Mouse (Mus musculus): ENCODE measurements around the gene Rsbn1l.
"Not testable (repeated sequence)": the region's sequence is repeated elsewhere in the genome, so short reads cannot be mapped to it uniquely, and the experiment has no call there.

The Rsbn1l gene

GRCm38 (mm10) chr5:20950516-20950854 lies 5.7 kb downstream of the Rsbn1l start:
- no peak for DNase-seq (ENCODE audit: low spot score)

GRCm38 (mm10) chr5:20950093-20950492 lies 6.1 kb downstream of the Rsbn1l start:
- DNase-seq (ENCODE audit: low spot score), result no peak

- DNase-seq (ENCODE audit: low spot score), result no peak
Observed at GRCm38 (mm10) chr5:20946906-20947305, 9.3 kb downstream of the Rsbn1l start.

- DNase-seq (ENCODE audit: low spot score), result no peak
Observed at GRCm38 (mm10) chr5:20944961-20945748, 11.0 kb downstream of the Rsbn1l start.

GRCm38 (mm10) chr5:20943791-20944190 lies 12.4 kb downstream of the Rsbn1l start:
- not testable (repeated sequence) for DNase-seq (ENCODE audit: low spot score)

- no peak for DNase-seq (ENCODE audit: low spot score)
Observed at GRCm38 (mm10) chr5:20942523-20942922, 13.7 kb downstream of the Rsbn1l start.

- DNase-seq (ENCODE audit: low spot score), result no peak
Observed at GRCm38 (mm10) chr5:20941205-20941604, 15.0 kb downstream of the Rsbn1l start.

GRCm38 (mm10) chr5:20940696-20941095 lies 15.5 kb downstream of the Rsbn1l start:
- DNase-seq (ENCODE audit: low spot score), result no peak

- DNase-seq (ENCODE audit: low spot score), result no peak
Observed at GRCm38 (mm10) chr5:20940040-20940571, 16.1 kb downstream of the Rsbn1l start.

- DNase-seq (ENCODE audit: low spot score), result no peak
Observed at GRCm38 (mm10) chr5:20938523-20938922, 17.7 kb downstream of the Rsbn1l start.

- DNase-seq (ENCODE audit: low spot score), result no peak
Observed at GRCm38 (mm10) chr5:20935934-20936333, 20.3 kb downstream of the Rsbn1l start.

GRCm38 (mm10) chr5:20932585-20932984 lies 23.6 kb downstream of the Rsbn1l start:
- no peak for DNase-seq (ENCODE audit: low spot score)

- DNase-seq (ENCODE audit: low spot score), result no peak
Observed at GRCm38 (mm10) chr5:20931300-20931699, 24.9 kb downstream of the Rsbn1l start.

- no peak for DNase-seq (ENCODE audit: low spot score)
Observed at GRCm38 (mm10) chr5:20930430-20930829, 25.8 kb downstream of the Rsbn1l start.

GRCm38 (mm10) chr5:20929669-20930151 lies 26.5 kb downstream of the Rsbn1l start:
- DNase-seq (ENCODE audit: low spot score), result no peak

GRCm38 (mm10) chr5:20925451-20925850 lies 30.7 kb downstream of the Rsbn1l start:
- DNase-seq (ENCODE audit: low spot score), result no peak

GRCm38 (mm10) chr5:20924608-20925007 lies 31.6 kb downstream of the Rsbn1l start:
- DNase-seq (ENCODE audit: low spot score), result no peak

- DNase-seq (ENCODE audit: low spot score), result no peak
Observed at GRCm38 (mm10) chr5:20919566-20919965, 36.6 kb downstream of the Rsbn1l start.

GRCm38 (mm10) chr5:20918967-20919366 lies 37.2 kb downstream of the Rsbn1l start:
- no peak for DNase-seq (ENCODE audit: low spot score)

- DNase-seq (ENCODE audit: low spot score), result peak; percentile 40
Observed at GRCm38 (mm10) chr5:20913372-20914275, 42.6 kb downstream of the Rsbn1l start.

GRCm38 (mm10) chr5:20911741-20912140 lies 44.5 kb downstream of the Rsbn1l start:
- DNase-seq (ENCODE audit: low spot score), result no peak

- no peak for DNase-seq (ENCODE audit: low spot score)
Observed at GRCm38 (mm10) chr5:20906191-20906590, 50.0 kb downstream of the Rsbn1l start.

GRCm38 (mm10) chr5:20905437-20905836 lies 50.8 kb downstream of the Rsbn1l start:
- no peak for DNase-seq (ENCODE audit: low spot score)
